Mouse (Mus musculus) liver, embryonic 14.5 days (tissue): ENCODE measurements around the gene Trim12c. TPM values are rescaled to one million over a fixed set of nuclear protein-coding genes. Genes with fewer than 3 reads are reported as not detected.
A peak's percentile ranks its signal among the peaks of the same experiment; 100 is the strongest.
"Not testable (repeated sequence)": the region's sequence is repeated elsewhere in the genome, so short reads cannot be mapped to it uniquely, and the experiment has no call there.

ENCODE experiments used
- ATAC-seq: fragments of 200-750 bp; cut with Nextera tagmentation; 2 replicates; pipeline ENCODE4 v1.8.0; 2017; ENCODE audit warnings: moderate number of reproducible peaks, mild to moderate bottlenecking, moderate library complexity; ENCODE audit not compliant: insufficient read depth
- DNase-seq, 3 experiments: peaks; one replicate each; pipeline ENCODE4 v3.0.0-alpha.2; 2012 to 2013; ENCODE audit warnings: low read depth in 3 of 3, low spot score in 3 of 3
- H3K27ac ChIP-seq: fragments of 300-500 bp; sonication (generic); 2 replicates; pipeline ENCODE4 v1.5.1; 2014; ENCODE audit warnings: moderate library complexity, mild to moderate bottlenecking, control low read depth, inconsistent platforms
- H3K27me3 ChIP-seq: fragments of 300-500 bp; sonication (generic); 2 replicates; pipeline ENCODE4 v1.6.1; 2014; ENCODE audit warnings: mild to moderate bottlenecking, low read length, moderate library complexity; ENCODE audit not compliant: control insufficient read depth, insufficient read depth
- H3K36me3 ChIP-seq: fragments of 300-500 bp; sonication (generic); replicated peaks from 2 replicates; pipeline ENCODE4 v1.6.1; 2014; ENCODE audit warnings: low read depth; ENCODE audit not compliant: control insufficient read depth, insufficient read depth
- H3K4me1 ChIP-seq, 2 experiments: fragments of 200-500 bp in 1 of 2; fragments of 300-500 bp in 1 of 2; sonication (generic) in 1 of 2; replicated peaks; 2 replicates each; pipeline ENCODE4 v1.6.1; 2012 to 2014; ENCODE audit warnings: antibody characterized with exemption in 1 of 2, inconsistent platforms in 1 of 2, low read length in 1 of 2; ENCODE audit not compliant: control insufficient read depth in 2 of 2, insufficient read depth in 2 of 2
- H3K4me2 ChIP-seq: fragments of 300-500 bp; sonication (generic); 2 replicates; pipeline ENCODE4 v1.6.1; 2014; ENCODE audit warnings: low read depth, mild to moderate bottlenecking, control low read depth, moderate library complexity
- H3K4me3 ChIP-seq, 2 experiments: fragments of 200-500 bp in 1 of 2; fragments of 300-500 bp in 1 of 2; sonication (generic) in 1 of 2; 2 replicates each; pipeline ENCODE4 v1.5.1; 2012 to 2014; ENCODE audit warnings: low read depth in 2 of 2, low read length in 2 of 2, mild to moderate bottlenecking in 2 of 2, control low read depth in 1 of 2, inconsistent platforms in 1 of 2, moderate library complexity in 1 of 2; ENCODE audit not compliant: insufficient read depth in 1 of 2
- H3K9ac ChIP-seq: fragments of 300-500 bp; sonication (generic); replicated peaks from 2 replicates; pipeline ENCODE4 v1.6.1; 2014; ENCODE audit warnings: mild to moderate bottlenecking, control low read depth, moderate library complexity
- H3K9me3 ChIP-seq: fragments of 300-500 bp; sonication (generic); 2 replicates; pipeline ENCODE4 v1.6.1; 2016; ENCODE audit warnings: low read length, mixed read lengths; ENCODE audit not compliant: control insufficient read depth
- CTCF ChIP-seq: IDR thresholded peaks from 2 replicates; pipeline ENCODE4 v1.5.1; 2016; ENCODE audit warnings: antibody characterized with exemption, low read depth, control low read depth
- EP300 ChIP-seq: IDR thresholded peaks from 2 replicates; pipeline ENCODE4 v1.6.1; 2016; ENCODE audit warnings: antibody characterized with exemption, low read depth
- WGBS: fragments of 180-500 bp; shearing (Covaris S2); extraction: QIAGEN DNeasy Blood & Tissue Kit; methylation state at CpG from one replicate; pipeline ENCODE4 v1.1.7; 2014; ENCODE audit not compliant: insufficient replicate concordance; 5-methylcytosine and 5-hydroxymethylcytosine counted together
- polyA plus RNA-seq, 2 experiments: library from polyadenylated mRNA; depleted of rRNA in 1 of 2; stranded (reverse) in 1 of 2; unstranded in 1 of 2; fragments of >200 nt; fragmentation: Nextera tagmentation in 1 of 2; extraction: Ambion mirVana in 1 of 2; gene quantifications; 2 replicates each; pipeline versions ENCODE4 v1.2.1 to v1.2.3; 2012 to 2014

Gene Trim12c
- polyA plus RNA-seq, 2 experiments, result 0.61 to 1.7 TPM

DNA sequence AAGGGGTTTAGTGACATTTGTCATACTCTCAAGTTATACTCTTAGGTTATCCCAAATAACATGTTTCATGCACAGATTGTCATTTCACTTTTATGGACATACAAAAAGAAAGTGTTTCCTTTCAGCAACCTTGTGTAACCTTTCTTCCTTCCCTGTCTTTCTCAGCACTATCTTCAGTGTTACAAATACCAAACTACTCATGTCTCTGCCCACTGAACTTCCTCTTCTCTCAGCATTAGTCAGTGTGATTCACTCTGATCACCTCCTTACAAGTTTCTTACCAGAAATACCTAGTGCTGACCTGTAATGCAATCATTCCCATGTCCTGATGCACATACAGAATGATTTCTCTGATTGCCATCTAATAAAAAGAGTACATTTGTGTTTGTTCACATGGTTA, 13.2 kb upstream of the Trim12c start:
- no peaks in the 10 kb centered on the region for H3K4me1 ChIP-seq
- DNase-seq (no peak), ATAC-seq (no peak)
- no peak overlapping the region for H3K4me3 ChIP-seq
- no peak overlapping the region for H3K4me2 ChIP-seq
- TF ChIP-seq CTCF, result no peak
- TF ChIP-seq EP300, result no peak
- no peaks in the 10 kb centered on the region for H3K27me3 ChIP-seq
- H3K9ac ChIP-seq, result no peak overlapping the region
- H3K36me3 ChIP-seq, result no peaks in the 10 kb centered on the region
- no peak overlapping the region for H3K27ac ChIP-seq
- H3K9me3 ChIP-seq, result no peaks in the 10 kb centered on the region

DNA sequence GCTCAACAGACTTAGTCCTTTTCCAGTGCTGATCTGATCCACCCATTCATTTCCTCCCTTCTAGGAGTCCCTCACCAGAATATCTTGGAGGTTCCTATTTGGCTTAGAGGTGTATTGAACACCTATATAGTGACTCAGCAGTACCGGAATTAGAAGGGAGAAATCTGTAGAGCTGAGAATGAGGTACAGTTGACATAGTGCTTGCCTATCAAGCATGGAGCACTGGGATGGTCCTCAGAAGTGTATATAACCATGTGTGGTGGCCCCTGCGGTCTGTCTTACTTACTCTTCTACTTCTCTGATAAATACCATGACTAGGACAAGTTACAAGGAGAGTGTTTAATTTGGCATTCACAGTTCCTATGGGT, 422 bp upstream of the Trim12c start:
- 63% methylated on average over 2 of the region's 2 CpGs for WGBS
- TF ChIP-seq EP300, result no peak
- TF ChIP-seq CTCF, result no peak
- Histone ChIP-seq H3K4me2 (peak overlapping the region; percentile 74), H3K27ac (peak overlapping the region; percentile 47; the same call in 1 of the 2 replicates), H3K9me3 (no peaks in the 10 kb centered on the region), H3K4me3 (peak overlapping the region; percentile 62 to 77), H3K9ac (no peak overlapping the region), H3K4me1 (peaks cover 0 to 9% of the 10 kb centered on the region in 2 experiments; a peak in 2 of 4 replicates), H3K36me3 (no peaks in the 10 kb centered on the region), H3K27me3 (no peaks in the 10 kb centered on the region)
- DNase-seq, result no peak
- ATAC-seq, result peak; percentile 44

DNA sequence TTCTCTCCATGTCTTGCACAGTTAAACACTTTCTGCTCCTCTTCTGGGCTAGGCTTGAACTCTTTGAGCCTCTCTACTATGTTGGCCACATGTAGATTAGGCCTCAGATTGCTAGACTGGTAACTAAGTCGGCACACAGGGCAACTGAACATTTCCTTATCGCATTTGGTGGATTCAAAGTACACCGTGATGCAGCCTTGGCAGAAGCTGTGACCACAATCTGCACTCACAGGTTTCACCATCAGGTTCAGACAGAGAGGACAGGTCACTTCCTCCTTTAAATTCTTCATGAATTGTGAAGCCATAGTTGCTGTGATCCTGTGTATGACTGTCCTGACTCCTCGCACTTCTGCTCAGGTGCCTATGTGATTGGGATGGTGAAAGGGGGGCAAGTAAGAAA, 5.1 kb downstream of the Trim12c start:
- not testable (repeated sequence) for DNase-seq, H3K4me3 ChIP-seq

DNA sequence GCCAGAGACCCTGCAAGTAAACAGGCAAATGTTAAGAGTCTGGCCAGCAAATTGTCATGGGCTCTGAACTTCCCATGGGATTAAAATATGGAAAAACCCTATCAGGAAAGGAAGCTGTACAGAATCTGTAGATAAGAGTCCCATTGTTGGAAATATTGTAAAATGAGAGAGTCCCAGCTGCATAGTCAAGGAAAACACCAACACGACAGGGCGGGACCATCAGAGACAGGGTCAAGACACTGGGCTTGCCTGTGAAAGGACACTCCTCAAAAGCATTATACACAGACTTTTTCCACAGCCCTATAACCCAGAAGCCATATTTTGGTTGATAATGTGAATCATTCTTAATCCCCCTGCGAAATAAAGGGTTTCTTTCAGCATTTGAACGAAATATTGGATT, 12.4 kb downstream of the Trim12c start:
- not testable (repeated sequence) for H3K4me1 ChIP-seq, DNase-seq, H3K27ac ChIP-seq, H3K9ac ChIP-seq, H3K4me3 ChIP-seq, H3K9me3 ChIP-seq, H3K4me2 ChIP-seq, H3K27me3 ChIP-seq, ATAC-seq, H3K36me3 ChIP-seq
- WGBS, result 60% methylated on average over 2 of the region's 4 CpGs

More for the DNA sequence above, 5.1 kb downstream of the Trim12c start:
- not testable (repeated sequence) for ATAC-seq, H3K9me3 ChIP-seq, H3K27ac ChIP-seq, H3K9ac ChIP-seq, H3K4me2 ChIP-seq, H3K27me3 ChIP-seq, H3K4me1 ChIP-seq, H3K36me3 ChIP-seq
- 62% methylated on average over 4 of the region's 4 CpGs for WGBS

DNA sequence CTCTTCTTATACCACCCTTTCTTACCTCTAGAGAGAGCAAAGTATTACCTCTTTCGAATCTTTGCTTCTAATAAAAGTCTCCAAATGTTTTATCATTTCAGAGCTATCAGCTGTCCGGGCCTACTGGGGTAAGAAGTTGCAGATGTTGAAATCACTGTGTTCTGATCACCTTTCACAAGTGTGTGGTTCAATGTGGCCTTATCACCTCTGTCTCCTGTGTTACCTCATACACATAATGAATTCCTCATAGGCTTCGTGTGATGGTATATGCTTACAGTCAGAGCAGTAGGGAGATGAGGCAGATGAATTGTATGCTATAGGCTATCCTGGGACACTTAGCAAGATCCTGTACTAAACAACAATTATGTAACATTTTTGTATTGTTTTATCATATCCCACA, 17.6 kb downstream of the Trim12c start:
- H3K27me3 ChIP-seq, H3K9ac ChIP-seq, H3K36me3 ChIP-seq, H3K4me1 ChIP-seq, H3K4me3 ChIP-seq, H3K9me3 ChIP-seq, H3K27ac ChIP-seq, ATAC-seq, H3K4me2 ChIP-seq, DNase-seq: not testable (repeated sequence)
- WGBS, result 54% methylated on average over 3 of the region's 3 CpGs

DNA sequence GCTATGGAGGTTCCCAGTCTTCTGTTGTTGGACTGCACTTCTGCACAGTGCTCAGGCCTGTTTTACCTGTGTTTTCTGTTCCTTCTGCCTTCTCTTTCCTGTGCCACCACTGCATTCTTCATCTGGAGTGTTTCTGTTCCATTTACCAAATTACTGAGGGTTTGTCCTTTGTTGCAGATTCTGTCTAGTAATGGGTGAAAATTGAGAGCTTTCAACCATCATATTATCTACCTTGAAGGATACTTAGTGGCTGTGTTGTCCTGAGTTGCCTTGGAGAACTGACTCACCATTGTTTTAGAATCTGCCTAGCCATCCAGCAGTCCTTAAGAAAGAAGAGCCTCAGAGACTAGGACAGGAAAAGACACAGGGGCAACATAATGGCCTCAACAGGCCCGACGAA, 24.0 kb downstream of the Trim12c start, which contains the start of gene Trim34b:
Gene Trim34b (plus strand): TSS at position 301 of the 400 bp plus-strand sequence.
- ATAC-seq, H3K4me2 ChIP-seq, H3K36me3 ChIP-seq, H3K4me3 ChIP-seq, H3K9me3 ChIP-seq, DNase-seq, H3K4me1 ChIP-seq, H3K27ac ChIP-seq, H3K27me3 ChIP-seq, H3K9ac ChIP-seq: not testable (repeated sequence)
- WGBS, result 70% methylated on average over 2 of the region's 2 CpGs
